Mouse (Mus musculus): ENCODE measurements around the gene Ccdc163.

DNA sequence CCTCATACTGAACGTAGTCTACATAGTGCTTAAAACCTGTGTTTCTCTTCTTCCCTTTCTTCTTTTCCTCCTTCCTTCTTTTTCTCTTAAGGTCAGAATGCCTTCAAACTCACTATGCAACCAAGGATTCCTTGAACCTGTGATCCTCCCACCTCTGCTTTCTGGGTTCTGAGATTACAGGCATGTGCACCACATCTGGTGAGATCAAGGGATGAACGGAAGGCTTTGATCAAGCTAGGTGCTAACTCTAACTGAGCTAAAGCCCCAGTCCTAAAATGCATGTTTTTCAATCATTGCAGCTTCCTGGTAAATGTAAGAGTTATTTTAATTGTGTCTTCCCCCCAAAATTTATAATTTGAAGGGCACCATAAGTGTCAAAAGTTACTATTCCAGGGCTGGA lies 26.7 kb downstream of the Ccdc163 start:
- TF ChIP-seq USF2 (conservative IDR thresholded peaks at IDR 0.05; ENCODE audit: low read depth, low read length) (no peak), MAX (IDR thresholded peaks at IDR 0.05; ENCODE audit: low read length) (no peak), KAT2A (IDR thresholded peaks at IDR 0.05; ENCODE audit: insufficient replicate concordance, low read length) (no peak), HCFC1 (IDR thresholded peaks at IDR 0.05; ENCODE audit: low read depth, low read length) (no peak), TCF12 (IDR thresholded peaks at IDR 0.05; ENCODE audit: low read depth, low read length) (no peak), POLR2A (IDR thresholded peaks at IDR 0.05; ENCODE audit: low read depth, low read length) (no peak), CTCF (conservative IDR thresholded peaks at IDR 0.05 in 1 of 2, IDR thresholded peaks at IDR 0.05 in 1 of 2; ENCODE audit: low read depth in 2 of 2, low read length in 2 of 2) (no peak), CHD1 (IDR thresholded peaks at IDR 0.05; ENCODE audit: low read depth, low read length) (no peak), ZMIZ1 (IDR thresholded peaks at IDR 0.05; ENCODE audit: low read depth, low read length) (no peak), USF1 (IDR thresholded peaks at IDR 0.05; ENCODE audit: low read depth, low read length) (no peak), JUN (IDR thresholded peaks at IDR 0.05; ENCODE audit: insufficient read depth, low read depth, low read length) (no peak), ZC3H11A (IDR thresholded peaks at IDR 0.05; ENCODE audit: low read depth, low read length) (no peak), NRF1 (IDR thresholded peaks at IDR 0.05; ENCODE audit: low read depth, low read length) (no peak)
